Mouse (Mus musculus): ENCODE measurements at regions not wholly inside any gene's neighbourhood (a gene's known extent, or its start where the extent isn't known, plus 50 kb on each side); places are given as distances from the start of the nearest gene placed in this dataset.

GRCm38 (mm10) chr15:62778899-62779298, 1066.1 kb downstream of the Gsdmc2 start:
- DNase-seq (ENCODE audit: low read depth, low spot score): no peak

- no peak for DNase-seq (ENCODE audit: low read depth, low spot score)
Observed at GRCm38 (mm10) chr15:62752686-62753085, 1092.3 kb downstream of the Gsdmc2 start.

GRCm38 (mm10) chr15:62743879-62744278, 1101.1 kb downstream of the Gsdmc2 start:
- DNase-seq (ENCODE audit: low read depth, low spot score): no peak

GRCm38 (mm10) chr15:62740746-62741145, 1104.2 kb downstream of the Gsdmc2 start:
- DNase-seq (ENCODE audit: low read depth, low spot score): no peak

GRCm38 (mm10) chr15:62735334-62735733, 1109.6 kb downstream of the Gsdmc2 start:
- no peak for DNase-seq (ENCODE audit: low read depth, low spot score)

GRCm38 (mm10) chr15:62734900-62735299, 1110.1 kb downstream of the Gsdmc2 start:
- DNase-seq (ENCODE audit: low read depth, low spot score): no peak

GRCm38 (mm10) chr15:62730524-62730923, 1114.5 kb downstream of the Gsdmc2 start:
- no peak for DNase-seq (ENCODE audit: low read depth, low spot score)

- no peak for DNase-seq (ENCODE audit: low read depth, low spot score)
Observed at GRCm38 (mm10) chr15:62714265-62714664, 1130.7 kb downstream of the Gsdmc2 start.

- no peak for DNase-seq (ENCODE audit: low read depth, low spot score)
Observed at GRCm38 (mm10) chr15:62712543-62713131, 1132.3 kb downstream of the Gsdmc2 start.

GRCm38 (mm10) chr15:62712060-62712542, 1132.9 kb downstream of the Gsdmc2 start:
- DNase-seq (ENCODE audit: low read depth, low spot score): no peak

- peak; percentile 27 for DNase-seq (ENCODE audit: low read depth, low spot score)
Observed at GRCm38 (mm10) chr15:62709546-62709945, 1135.4 kb downstream of the Gsdmc2 start.

GRCm38 (mm10) chr15:62698559-62698958, 1146.4 kb downstream of the Gsdmc2 start:
- no peak for DNase-seq (ENCODE audit: low read depth, low spot score)

- DNase-seq (ENCODE audit: low read depth, low spot score): peak; percentile 10
Observed at GRCm38 (mm10) chr15:62694734-62695133, 1150.2 kb downstream of the Gsdmc2 start.

GRCm38 (mm10) chr15:62693671-62694070, 1151.3 kb downstream of the Gsdmc2 start:
- DNase-seq (ENCODE audit: low read depth, low spot score): no peak

GRCm38 (mm10) chr15:62673410-62673809, 1171.6 kb downstream of the Gsdmc2 start:
- DNase-seq (ENCODE audit: low read depth, low spot score): peak; percentile 30

GRCm38 (mm10) chr15:62670026-62670425, 1175.0 kb downstream of the Gsdmc2 start:
- DNase-seq (ENCODE audit: low read depth, low spot score): no peak

- no peak for DNase-seq (ENCODE audit: low read depth, low spot score)
Observed at GRCm38 (mm10) chr15:62659096-62659495, 1185.9 kb downstream of the Gsdmc2 start.

GRCm38 (mm10) chr15:62658695-62659094, 1186.3 kb downstream of the Gsdmc2 start:
- DNase-seq (ENCODE audit: low read depth, low spot score): no peak

- no peak for DNase-seq (ENCODE audit: low read depth, low spot score)
Observed at GRCm38 (mm10) chr15:62646476-62647168, 1198.4 kb downstream of the Gsdmc2 start.

GRCm38 (mm10) chr15:62644744-62645143, 1200.2 kb downstream of the Gsdmc2 start:
- DNase-seq (ENCODE audit: low read depth, low spot score): no peak

- DNase-seq (ENCODE audit: low read depth, low spot score): no peak
Observed at GRCm38 (mm10) chr15:62644296-62644695, 1200.7 kb downstream of the Gsdmc2 start.

- DNase-seq (ENCODE audit: low read depth, low spot score): peak; percentile 8
Observed at GRCm38 (mm10) chr15:62641051-62641710, 1203.8 kb downstream of the Gsdmc2 start.

GRCm38 (mm10) chr15:62625406-62625805, 1219.6 kb downstream of the Gsdmc2 start:
- no peak for DNase-seq (ENCODE audit: low read depth, low spot score)

Data from brain, adult 2 months (tissue).